Mouse (Mus musculus) cerebellum, adult 8-10 months (tissue): ENCODE data around the gene Zfp81.
"Not testable (repeated sequence)": the region's sequence is repeated elsewhere in the genome, so short reads cannot be mapped to it uniquely, and the experiment has no call there.

Source experiments
- DNase-seq: peaks from one replicate; pipeline ENCODE4 v3.0.0; 2022

Zfp81 gene

DNA sequence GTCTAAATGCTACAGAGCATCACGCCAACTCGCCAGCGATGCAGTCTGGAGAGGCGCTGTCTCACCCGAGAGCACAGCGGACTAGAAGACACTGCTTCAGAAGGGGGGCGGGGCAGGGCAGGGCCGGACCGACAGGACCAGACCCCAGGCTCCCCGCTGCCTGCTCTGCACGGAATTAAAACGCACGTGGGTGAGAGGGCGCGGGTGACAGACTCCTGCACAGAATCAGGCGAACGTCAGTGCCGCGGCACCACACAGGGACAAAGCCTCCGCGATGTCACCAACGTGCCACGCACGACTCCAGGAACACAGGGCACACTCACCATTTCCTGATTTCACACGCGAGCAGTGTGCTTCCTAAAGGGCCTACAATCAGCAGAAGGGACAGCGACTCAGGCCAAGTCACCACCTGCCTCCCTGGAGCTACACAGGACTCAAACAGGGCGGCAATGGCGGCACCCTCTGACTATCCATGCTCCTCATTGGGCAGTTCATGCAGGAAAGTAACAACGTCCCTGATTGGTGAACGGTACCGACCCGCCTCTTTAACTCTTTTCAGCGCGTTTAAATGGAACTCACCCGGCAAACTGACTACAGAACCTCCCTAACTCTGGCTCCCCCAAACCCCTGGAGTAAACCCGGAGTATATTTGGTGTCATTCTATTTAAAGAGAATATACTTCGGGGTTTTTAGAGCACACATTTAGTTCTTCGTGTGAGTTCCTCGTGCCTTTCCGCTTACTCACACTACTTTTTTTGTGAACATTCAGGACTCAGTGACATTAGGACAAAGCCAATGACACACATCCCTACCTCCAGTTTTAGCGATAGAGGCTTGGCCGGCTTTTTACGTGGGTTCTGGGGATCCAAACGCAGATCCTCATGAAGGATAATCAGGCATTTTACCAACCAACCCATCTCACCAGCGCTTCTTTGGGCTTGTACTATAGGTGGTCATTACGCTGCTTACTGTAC lies at the start of gene Zfp81:
Gene Zfp81 (minus strand): TSS at position 468 of the 974 bp plus-strand sequence.
- DNase-seq, result peak; percentile 82

DNA sequence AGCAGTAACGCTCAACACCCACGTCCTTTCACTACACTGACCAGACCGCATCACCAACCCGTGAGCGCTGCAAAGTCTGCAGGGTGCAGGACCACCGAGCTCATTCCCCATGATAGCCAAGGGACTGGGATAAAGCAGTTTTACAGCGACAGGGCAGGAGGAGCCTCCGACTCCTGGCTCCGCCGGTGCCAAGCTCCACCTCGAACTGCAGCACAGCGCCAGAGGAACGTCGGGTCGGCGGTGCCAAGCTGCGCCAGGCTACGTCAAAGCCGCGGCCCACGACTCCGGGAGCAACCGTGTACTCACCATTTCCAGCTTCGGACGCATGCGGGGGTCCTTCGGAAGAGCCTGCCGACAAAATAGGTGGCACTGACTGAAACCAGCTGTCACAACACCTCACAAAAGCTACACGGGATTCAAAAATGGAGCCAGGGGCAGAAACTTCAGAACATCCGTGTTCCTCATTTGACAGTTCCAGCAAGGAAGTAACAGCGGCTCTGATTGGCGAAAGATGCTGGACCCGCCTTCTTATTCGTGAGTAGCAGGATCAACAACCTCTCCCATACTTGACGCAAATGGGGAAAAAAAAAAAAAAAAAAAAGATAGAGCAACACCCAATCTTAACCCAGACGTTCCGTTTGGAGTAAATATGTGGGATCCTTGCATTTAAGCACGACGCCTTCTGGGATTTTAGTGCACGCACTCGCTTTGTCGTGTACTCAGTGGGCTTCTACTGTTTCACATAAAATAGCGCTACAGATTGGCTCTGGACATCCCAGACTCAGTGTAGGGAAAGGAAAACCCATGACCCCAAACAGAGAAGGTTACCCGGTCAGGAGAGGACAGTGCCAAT lies 35.7 kb upstream of the Zfp81 start, which contains the start of gene Zfp101:
Gene Zfp101 (minus strand): TSS at position 460 of the 853 bp plus-strand sequence.
- peak; percentile 87 for DNase-seq

DNA sequence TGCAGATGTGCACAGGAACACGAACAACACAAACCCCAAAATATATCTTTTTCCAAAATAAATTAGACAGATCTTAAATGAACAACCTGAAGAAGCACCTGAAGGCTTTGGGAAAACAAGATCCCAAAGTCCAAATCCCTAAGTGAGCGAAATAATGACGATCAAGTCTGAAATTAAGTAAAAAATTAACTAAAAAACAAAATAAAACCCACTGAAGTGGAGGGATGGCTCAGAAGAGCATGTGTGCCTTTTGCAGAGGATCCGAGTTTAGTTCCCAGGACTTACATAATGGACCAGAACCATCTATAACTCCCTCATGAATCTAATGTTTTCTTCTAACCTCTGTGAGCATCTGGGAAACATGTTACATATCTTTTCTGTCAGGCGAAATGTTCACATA lies 33.6 kb upstream of the Zfp81 start:
- no peak for DNase-seq

DNA sequence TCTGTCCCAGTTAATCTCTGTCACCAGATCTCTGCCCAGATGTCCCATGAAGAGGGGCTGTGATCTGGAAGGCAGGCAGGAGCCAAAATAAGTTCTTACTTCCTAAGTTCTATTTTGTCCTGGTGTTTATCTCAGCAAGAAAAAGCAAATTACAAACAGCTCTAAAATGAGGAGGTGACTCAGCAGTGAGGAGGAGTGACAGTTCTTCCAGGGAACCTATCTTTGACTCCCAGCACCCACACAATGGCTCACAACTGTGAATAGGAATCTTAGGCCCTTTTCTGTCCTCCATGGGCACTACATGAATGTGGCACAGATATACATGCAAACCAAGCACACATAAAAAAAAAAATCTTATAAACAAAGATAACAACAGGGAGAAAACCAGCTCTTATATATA lies 27.0 kb upstream of the Zfp81 start:
- no peak for DNase-seq

DNA sequence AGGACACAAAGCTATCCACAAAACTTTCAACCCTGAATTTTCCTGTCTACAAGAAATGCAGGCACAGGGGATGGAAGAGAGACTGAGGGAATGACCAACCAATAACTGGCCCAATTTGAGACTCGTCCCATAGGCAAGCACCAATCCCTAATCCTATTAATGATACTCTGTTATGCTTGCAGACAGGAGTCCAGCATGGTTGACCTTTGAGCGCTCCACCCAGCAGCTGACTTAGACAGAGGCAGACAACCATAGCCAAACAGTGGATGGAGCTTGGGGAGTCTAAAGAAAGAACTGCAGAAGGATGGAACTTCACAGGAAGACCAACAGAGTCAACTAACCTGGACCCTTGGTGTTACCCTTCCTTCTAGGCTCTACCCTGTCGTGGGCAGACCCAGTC lies 14.1 kb upstream of the Zfp81 start:
- DNase-seq, result no peak

DNA sequence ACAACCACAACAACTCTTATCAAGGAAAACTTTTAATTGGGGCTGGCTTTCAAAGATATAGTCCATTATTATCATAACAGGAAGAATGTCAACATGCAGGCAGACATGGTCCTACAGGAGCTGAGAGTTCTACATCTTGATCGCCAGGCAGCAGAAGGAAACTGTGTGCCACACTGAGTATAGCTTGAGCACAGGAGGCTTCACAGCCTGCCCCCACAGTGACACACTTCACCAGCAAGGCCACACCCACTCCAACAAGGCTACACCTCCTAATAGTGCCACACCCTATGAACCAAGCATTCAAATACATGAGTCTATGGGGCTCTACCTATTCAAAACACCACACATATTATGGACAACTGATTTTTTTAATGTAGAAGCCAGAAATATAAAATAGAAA lies 5.7 kb downstream of the Zfp81 start:
- DNase-seq, result no peak

DNA sequence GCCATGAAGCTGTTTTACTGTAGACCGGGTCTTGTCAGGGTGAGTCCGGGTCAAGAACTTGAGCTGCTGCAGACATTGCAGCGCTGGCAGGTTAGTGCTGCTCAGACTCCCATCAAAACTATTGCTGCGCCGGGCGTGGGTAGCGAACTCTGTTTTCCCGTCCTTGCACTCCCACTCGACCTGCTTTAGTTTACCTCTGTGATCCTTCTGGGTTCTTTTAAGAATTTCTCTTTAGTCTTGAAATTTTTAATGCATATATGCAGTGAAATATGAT lies 68.9 kb downstream of the Zfp81 start:
- DNase-seq, result not testable (repeated sequence)

DNA sequence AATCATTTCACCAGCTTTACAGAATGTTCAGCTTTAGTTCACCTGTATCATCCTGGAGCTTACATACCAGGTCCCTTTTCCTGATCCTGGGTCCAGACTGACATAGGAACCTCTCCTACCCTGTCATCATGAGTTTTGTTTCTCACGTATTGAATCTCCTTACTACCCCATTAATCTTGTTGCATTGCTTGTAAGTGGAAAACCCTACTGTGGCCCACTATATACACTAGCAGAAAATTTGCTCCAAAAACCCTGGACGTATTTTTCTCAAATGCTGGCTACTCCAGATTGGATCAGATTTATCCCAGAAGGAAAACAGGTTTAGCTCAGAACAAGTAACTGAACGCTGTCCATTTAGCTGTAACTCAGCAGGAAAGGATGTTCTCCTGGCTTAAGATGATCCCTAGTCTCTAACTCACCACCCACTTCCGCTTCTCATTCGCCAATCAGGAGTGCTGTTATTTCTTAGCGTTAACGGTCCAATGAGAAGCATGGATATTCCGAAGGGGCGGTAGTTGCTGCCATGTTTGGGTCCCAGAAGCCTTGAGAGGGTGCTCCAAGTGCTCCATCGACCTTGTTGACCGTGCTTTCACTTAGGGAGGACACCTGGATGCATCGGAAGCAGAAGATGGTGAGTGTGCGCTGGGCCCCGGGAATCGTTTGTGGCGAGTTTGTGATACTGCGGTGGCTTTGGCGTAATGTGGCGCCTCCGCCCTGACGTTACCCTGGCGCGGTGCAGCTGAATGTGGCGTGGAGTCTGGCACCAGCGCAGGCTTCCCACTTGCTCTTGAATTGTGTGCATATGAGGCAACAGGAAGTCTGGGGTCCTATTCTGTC lies 69.4 kb downstream of the Zfp81 start, which contains the start of gene Zfp955b:
Gene Zfp955b (plus strand): TSS at position 506 of the 837 bp plus-strand sequence.
- not testable (repeated sequence) for DNase-seq
